ENCODE assay signal across 9 mouse cellular contexts in the genomic region with DNA sequence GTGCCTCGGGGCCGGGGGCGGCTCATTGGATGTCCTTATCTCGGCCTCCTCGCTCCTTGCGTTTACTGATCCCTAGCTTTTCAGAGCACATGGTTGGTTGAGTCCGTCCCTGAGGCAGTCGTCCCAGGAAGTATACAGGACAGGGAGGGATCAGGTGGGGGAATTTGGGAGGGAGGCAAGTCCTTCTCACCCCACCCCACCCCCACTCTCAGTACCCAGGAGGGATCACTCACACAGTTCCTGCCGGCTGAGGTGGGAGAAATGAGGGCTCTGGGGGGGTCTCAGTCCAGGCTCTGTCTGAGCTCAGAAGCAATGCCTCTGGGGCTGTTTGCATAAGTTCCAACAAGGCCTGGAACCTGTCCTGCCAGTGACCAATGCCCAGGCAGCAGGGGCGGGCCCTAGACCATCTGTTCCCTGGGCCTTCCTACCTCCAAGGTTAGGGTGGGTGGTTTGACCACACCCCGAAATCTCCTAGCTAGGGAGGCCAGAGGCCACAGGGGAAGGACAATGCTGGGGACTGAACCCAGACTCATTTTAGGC. TPM values are rescaled to one million over a fixed set of nuclear protein-coding genes. Genes with fewer than 3 reads are reported as not detected.
DNase-seq lines count a peak whose midpoint lies in the region; ATAC-seq lines count a peak whose summit lies in the region.
"Had no signal": no experiment of that assay in that cellular context is flagged by ENCODE, and none has a peak within 500 bp of the region (broad histone marks: within the 10 kb centered on the region; RNA-seq: fewer than 3 reads in every experiment).

No protein-coding gene starts in this region.

- H3K9me3 ChIP-seq in intestine, embryonic 16.5 days (ENCODE audit: control insufficient read depth, low read length): peaks cover 9% of the 10 kb centered on the region

- H3K9ac ChIP-seq in intestine, embryonic 16.5 days (ENCODE audit: low read depth, low read length): peak overlapping the region; percentile 67
- H3K9ac ChIP-seq: forebrain, embryonic 13.5 days; neural tube, embryonic 12.5 days had no signal

- peak overlapping the region; percentile 49 for H3K4me2 ChIP-seq in intestine, embryonic 16.5 days (ENCODE audit: low read depth, low read length)
- H3K4me2 ChIP-seq: forebrain, embryonic 13.5 days; neural tube, embryonic 12.5 days had no signal

- H3K4me3 ChIP-seq in intestine, embryonic 16.5 days (ENCODE audit: low read length): peak overlapping the region; percentile 55
- H3K4me3 ChIP-seq: forebrain, embryonic 13.5 days; neural tube, embryonic 12.5 days had no signal

- DNase-seq in retina, postnatal 1 day: peak; percentile 24
- DNase-seq in retina, embryonic 14.5 days (ENCODE audit: low spot score): no peak
- peak; percentile 81 for DNase-seq in kidney, postnatal 14 days
- DNase-seq in yolk sac, embryonic 10.5 days (ENCODE audit: low spot score): peak; percentile 83
- no peak for DNase-seq in natural killer cell, adult 2 months (ENCODE audit: low spot score in 2 of 2)

- peak overlapping the region; percentile 94 for H3K27ac ChIP-seq in intestine, embryonic 16.5 days (ENCODE audit: low read length)
- H3K27ac ChIP-seq: forebrain, embryonic 13.5 days; neural tube, embryonic 12.5 days had no signal

- H3K4me1 ChIP-seq in intestine, embryonic 16.5 days (ENCODE audit: control insufficient read depth, insufficient read depth, low read length): peaks cover 26% of the 10 kb centered on the region

- peak; percentile 80 for ATAC-seq in intestine, embryonic 16.5 days
- ATAC-seq in granulocyte monocyte progenitor cell, adult 5-6 weeks (replicated peaks; ENCODE audit: poor library complexity, severe bottlenecking): no peak
- ATAC-seq: forebrain, embryonic 13.5 days had no signal

- H3K36me3 ChIP-seq in intestine, embryonic 16.5 days (ENCODE audit: control insufficient read depth, insufficient read depth, low read length): peaks cover 13% of the 10 kb centered on the region
- H3K36me3 ChIP-seq: neural tube, embryonic 12.5 days had no signal

- 12% methylated on average over 11 of the region's 11 CpGs for WGBS in intestine, embryonic 16.5 days

- H3K27me3 ChIP-seq in intestine, embryonic 16.5 days (replicated peaks; ENCODE audit: control insufficient read depth, insufficient read depth, low read length): peaks cover 5% of the 10 kb centered on the region

RNA-seq across cellular contexts. Expression of gene Arhgap27, which starts 7.4 kb away (rescaled TPM):
- 40.2 and 42.3 TPM in 2 replicates for polyA plus RNA-seq in intestine, embryonic 16.5 days (2015; fragmentation: Nextera tagmentation; extraction: Ambion mirVana)
- 21.3 and 29.3 TPM in 2 replicates for total RNA-seq in granulocyte monocyte progenitor cell, adult 5-6 weeks (2014; fragmentation: Nextera tagmentation)
- total RNA-seq in granulocyte monocyte progenitor cell, adult 5-6 weeks (2017): 11.0 and 19.0 TPM in 2 replicates

RNA-seq across cellular contexts. Expression of gene Plekhm1, which starts 56.4 kb away (rescaled TPM):
- polyA plus RNA-seq in intestine, embryonic 16.5 days (2015; fragmentation: Nextera tagmentation; extraction: Ambion mirVana): 6.1 and 7.0 TPM in 2 replicates
- total RNA-seq in granulocyte monocyte progenitor cell, adult 5-6 weeks (2014; fragmentation: Nextera tagmentation): 8.6 and 13.2 TPM in 2 replicates
- total RNA-seq in granulocyte monocyte progenitor cell, adult 5-6 weeks (2017): 3.9 and 4.8 TPM in 2 replicates

Comparison
In these comparisons a context has a peak if more than half of its experiments do, and no peak if none do; other contexts are left out.
1. DNase-seq: peak in retina, postnatal 1 day (single experiment), kidney, postnatal 14 days (single experiment) and yolk sac, embryonic 10.5 days (single experiment); none in retina, embryonic 14.5 days (single experiment) and natural killer cell, adult 2 months (0 of 2).